ENCODE assay signal across 17 mouse cellular contexts in genomic region chr13:39440336-39440735, GRCm38 (mm10).
DNase-seq lines count a peak whose midpoint lies in the region; ATAC-seq lines count a peak whose summit lies in the region.
"Had no signal": no experiment of that assay in that cellular context is flagged by ENCODE, and none has a peak within 500 bp of the region (broad histone marks: within the 10 kb centered on the region; RNA-seq: fewer than 3 reads in every experiment).

No protein-coding gene starts in this region.

- no peaks in the 10 kb centered on the region for H3K27me3 ChIP-seq in liver, embryonic 13.5 days
- no peaks in the 10 kb centered on the region for H3K27me3 ChIP-seq in liver, embryonic 12.5 days (replicated peaks)
- H3K27me3 ChIP-seq in intestine, embryonic 16.5 days (replicated peaks; ENCODE audit: control insufficient read depth, insufficient read depth, low read length), result no peaks in the 10 kb centered on the region
- no peaks in the 10 kb centered on the region for H3K27me3 ChIP-seq in liver, embryonic 15.5 days
- H3K27me3 ChIP-seq: embryonic facial prominence, embryonic 15.5 days; heart, embryonic 15.5 days; lung, embryonic 15.5 days had no signal

- H3K4me1 ChIP-seq in liver, embryonic 13.5 days (replicated peaks), result no peaks in the 10 kb centered on the region
- H3K4me1 ChIP-seq in liver, embryonic 12.5 days, result no peaks in the 10 kb centered on the region
- no peaks in the 10 kb centered on the region for H3K4me1 ChIP-seq in intestine, embryonic 16.5 days (ENCODE audit: control insufficient read depth, insufficient read depth, low read length)
- H3K4me1 ChIP-seq in liver, embryonic 15.5 days (replicated peaks), result no peaks in the 10 kb centered on the region
- H3K4me1 ChIP-seq: embryonic facial prominence, embryonic 10.5 days; forebrain, embryonic 12.5 days; heart, embryonic 15.5 days; hindbrain, embryonic 12.5 days; lung, embryonic 15.5 days; neural tube, embryonic 13.5 days had no signal

- H3K27ac ChIP-seq in liver, embryonic 13.5 days, result no peak overlapping the region
- H3K27ac ChIP-seq in liver, embryonic 12.5 days, result no peak overlapping the region
- H3K27ac ChIP-seq in intestine, embryonic 16.5 days (ENCODE audit: low read length), result no peak overlapping the region
- H3K27ac ChIP-seq in liver, embryonic 15.5 days (replicated peaks), result no peak overlapping the region
- H3K27ac ChIP-seq: embryonic facial prominence, embryonic 10.5 days; embryonic facial prominence, embryonic 15.5 days; forebrain, embryonic 12.5 days; heart, embryonic 10.5 days; heart, embryonic 15.5 days; hindbrain, embryonic 12.5 days; hindbrain, postnatal 0 days; lung, embryonic 15.5 days; neural tube, embryonic 13.5 days had no signal

- no peak overlapping the region for H3K9ac ChIP-seq in liver, embryonic 13.5 days
- H3K9ac ChIP-seq in liver, embryonic 12.5 days, result no peak overlapping the region
- H3K9ac ChIP-seq in intestine, embryonic 16.5 days (ENCODE audit: low read depth, low read length), result no peak overlapping the region
- no peak overlapping the region for H3K9ac ChIP-seq in liver, embryonic 15.5 days
- H3K9ac ChIP-seq: embryonic facial prominence, embryonic 15.5 days; forebrain, embryonic 12.5 days; heart, embryonic 15.5 days; hindbrain, embryonic 12.5 days; lung, embryonic 15.5 days; neural tube, embryonic 13.5 days had no signal

- WGBS in liver, embryonic 13.5 days (ENCODE audit: insufficient replicate concordance), result 75% methylated on average over 10 of the region's 10 CpGs
- WGBS in liver, embryonic 12.5 days (ENCODE audit: insufficient replicate concordance), result 76% methylated on average over 10 of the region's 10 CpGs
- WGBS in intestine, embryonic 16.5 days, result 75% methylated on average over 10 of the region's 10 CpGs
- 64% methylated on average over 10 of the region's 10 CpGs for WGBS in liver, embryonic 15.5 days (ENCODE audit: insufficient replicate concordance)

- H3K4me2 ChIP-seq in liver, embryonic 13.5 days, result peak overlapping the region; percentile 8; the same call in 1 of the 2 replicates
- H3K4me2 ChIP-seq in liver, embryonic 12.5 days, result no peak overlapping the region
- 0 out of 2 replicates have a peak overlapping the region, but pooled peaks have one; percentile 23 for H3K4me2 ChIP-seq in intestine, embryonic 16.5 days (ENCODE audit: low read depth, low read length)
- H3K4me2 ChIP-seq in liver, embryonic 15.5 days, result peak overlapping the region; percentile 44
- H3K4me2 ChIP-seq: embryonic facial prominence, embryonic 15.5 days; forebrain, embryonic 12.5 days; heart, embryonic 15.5 days; hindbrain, embryonic 12.5 days; lung, embryonic 15.5 days; midbrain, embryonic 11.5 days; neural tube, embryonic 13.5 days had no signal

- ATAC-seq in liver, embryonic 13.5 days (ENCODE audit: low read depth), result no peak
- no peak for ATAC-seq in liver, embryonic 12.5 days
- peak; percentile 74 for ATAC-seq in intestine, embryonic 16.5 days
- peak; percentile 28; the same call in 1 of the 2 replicates for ATAC-seq in liver, embryonic 15.5 days (ENCODE audit: insufficient read depth)

- no peaks in the 10 kb centered on the region for H3K9me3 ChIP-seq in liver, embryonic 13.5 days (replicated peaks)
- H3K9me3 ChIP-seq in liver, embryonic 12.5 days (replicated peaks), result no peaks in the 10 kb centered on the region
- H3K9me3 ChIP-seq in intestine, embryonic 16.5 days (ENCODE audit: control insufficient read depth, low read length), result no peaks in the 10 kb centered on the region
- no peaks in the 10 kb centered on the region for H3K9me3 ChIP-seq in liver, embryonic 15.5 days (replicated peaks)
- H3K9me3 ChIP-seq: embryonic facial prominence, embryonic 10.5 days; embryonic facial prominence, embryonic 15.5 days; forebrain, embryonic 12.5 days; heart, embryonic 10.5 days; heart, embryonic 15.5 days; hindbrain, embryonic 12.5 days; lung, embryonic 15.5 days; neural tube, embryonic 13.5 days had no signal

- no peak overlapping the region for H3K4me3 ChIP-seq in liver, embryonic 13.5 days (replicated peaks)
- no peak overlapping the region for H3K4me3 ChIP-seq in liver, embryonic 12.5 days
- H3K4me3 ChIP-seq in intestine, embryonic 16.5 days (ENCODE audit: low read length), result no peak overlapping the region
- no peak overlapping the region for H3K4me3 ChIP-seq in liver, embryonic 15.5 days (replicated peaks)
- H3K4me3 ChIP-seq: embryonic facial prominence, embryonic 10.5 days; embryonic facial prominence, embryonic 15.5 days; forebrain, embryonic 12.5 days; heart, embryonic 10.5 days; heart, embryonic 15.5 days; hindbrain, embryonic 12.5 days; lung, embryonic 15.5 days; neural tube, embryonic 13.5 days had no signal

- H3K36me3 ChIP-seq in liver, embryonic 13.5 days, result no peaks in the 10 kb centered on the region
- no peaks in the 10 kb centered on the region for H3K36me3 ChIP-seq in liver, embryonic 12.5 days
- H3K36me3 ChIP-seq in intestine, embryonic 16.5 days (ENCODE audit: control insufficient read depth, insufficient read depth, low read length), result no peaks in the 10 kb centered on the region
- no peaks in the 10 kb centered on the region for H3K36me3 ChIP-seq in liver, embryonic 15.5 days (replicated peaks)
- H3K36me3 ChIP-seq: embryonic facial prominence, embryonic 10.5 days; embryonic facial prominence, embryonic 15.5 days; forebrain, embryonic 12.5 days; heart, embryonic 10.5 days; heart, embryonic 15.5 days; hindbrain, embryonic 12.5 days; lung, embryonic 15.5 days; neural tube, embryonic 13.5 days had no signal

- DNase-seq in kidney, adult 8-10 months, result peak; percentile 2 to 4
- DNase-seq in kidney, postnatal 4 days, result no peak
- no peak for DNase-seq in liver, embryonic 13.5 days
- no peak for DNase-seq in layer of hippocampus, adult 18-20 months (ENCODE audit: low spot score in 2 of 2)

Comparison
In these comparisons a context has a peak if more than half of its experiments do, and no peak if none do; other contexts are left out.
1. DNase-seq: peak in kidney, adult 8-10 months (2 of 2); none in kidney, postnatal 4 days (0 of 2), liver, embryonic 13.5 days (single experiment) and layer of hippocampus, adult 18-20 months (0 of 2).
2. ATAC-seq: peak in intestine, embryonic 16.5 days (single experiment) and liver, embryonic 15.5 days (single experiment); none in liver, embryonic 13.5 days (single experiment) and liver, embryonic 12.5 days (single experiment).